Mouse (Mus musculus): ENCODE results near the gene Igsf6.

The Igsf6 gene

GRCm38 (mm10) chr7:121074281-121074680 is at the start of gene Igsf6:
Gene Igsf6, minus strand, starts transcription at chr7:121074572.
- DNase-seq (ENCODE audit: extremely low spot score, low spot score): no peak

GRCm38 (mm10) chr7:121120143-121120818 is 45.9 kb upstream of the Igsf6 start:
- DNase-seq (ENCODE audit: extremely low spot score, low spot score): peak; percentile 81

- DNase-seq (ENCODE audit: extremely low spot score, low spot score): no peak
Observed at GRCm38 (mm10) chr7:121111762-121112161, 37.4 kb upstream of the Igsf6 start.

- DNase-seq (ENCODE audit: extremely low spot score, low spot score): no peak
Observed at GRCm38 (mm10) chr7:121111321-121111720, 36.9 kb upstream of the Igsf6 start.

GRCm38 (mm10) chr7:121107851-121108250 is 33.5 kb upstream of the Igsf6 start:
- DNase-seq (ENCODE audit: extremely low spot score, low spot score): no peak

GRCm38 (mm10) chr7:121098614-121099389 is 24.4 kb upstream of the Igsf6 start:
- no peak for DNase-seq (ENCODE audit: extremely low spot score, low spot score)

GRCm38 (mm10) chr7:121093026-121093425 is 18.7 kb upstream of the Igsf6 start:
- DNase-seq (ENCODE audit: extremely low spot score, low spot score): no peak

- DNase-seq (ENCODE audit: extremely low spot score, low spot score): no peak
Observed at GRCm38 (mm10) chr7:121090748-121091147, 16.4 kb upstream of the Igsf6 start.

GRCm38 (mm10) chr7:121088745-121089144 is 14.4 kb upstream of the Igsf6 start:
- DNase-seq (ENCODE audit: extremely low spot score, low spot score): no peak

GRCm38 (mm10) chr7:121085500-121085899 is 11.1 kb upstream of the Igsf6 start:
- DNase-seq (ENCODE audit: extremely low spot score, low spot score): no peak

- DNase-seq (ENCODE audit: extremely low spot score, low spot score): no peak
Observed at GRCm38 (mm10) chr7:121084840-121085453, 10.6 kb upstream of the Igsf6 start.

- no peak for DNase-seq (ENCODE audit: extremely low spot score, low spot score)
Observed at GRCm38 (mm10) chr7:121082949-121083513, 8.7 kb upstream of the Igsf6 start.

GRCm38 (mm10) chr7:121081816-121082215 is 7.4 kb upstream of the Igsf6 start:
- DNase-seq (ENCODE audit: extremely low spot score, low spot score): no peak

- no peak for DNase-seq (ENCODE audit: extremely low spot score, low spot score)
Observed at GRCm38 (mm10) chr7:121081350-121081749, 7.0 kb upstream of the Igsf6 start, which contains the start of gene Otoa. Gene Otoa, plus strand, starts transcription at chr7:121081650.

- peak; percentile 47 for DNase-seq (ENCODE audit: extremely low spot score, low spot score)
Observed at GRCm38 (mm10) chr7:121077829-121078228, 3.5 kb upstream of the Igsf6 start.

GRCm38 (mm10) chr7:121077311-121077710 is 2.9 kb upstream of the Igsf6 start:
- DNase-seq (ENCODE audit: extremely low spot score, low spot score): no peak

GRCm38 (mm10) chr7:121075416-121075815 is 1.0 kb upstream of the Igsf6 start:
- no peak for DNase-seq (ENCODE audit: extremely low spot score, low spot score)

GRCm38 (mm10) chr7:121074801-121075400 is 529 bp upstream of the Igsf6 start:
- no peak for DNase-seq (ENCODE audit: extremely low spot score, low spot score)

- DNase-seq (ENCODE audit: extremely low spot score, low spot score): no peak
Observed at GRCm38 (mm10) chr7:121072506-121072905, 1.9 kb downstream of the Igsf6 start.

- DNase-seq (ENCODE audit: extremely low spot score, low spot score): no peak
Observed at GRCm38 (mm10) chr7:121071276-121071675, 3.1 kb downstream of the Igsf6 start.

GRCm38 (mm10) chr7:121064309-121064708 is 10.1 kb downstream of the Igsf6 start:
- DNase-seq (ENCODE audit: extremely low spot score, low spot score): no peak
